In the genomic region with DNA sequence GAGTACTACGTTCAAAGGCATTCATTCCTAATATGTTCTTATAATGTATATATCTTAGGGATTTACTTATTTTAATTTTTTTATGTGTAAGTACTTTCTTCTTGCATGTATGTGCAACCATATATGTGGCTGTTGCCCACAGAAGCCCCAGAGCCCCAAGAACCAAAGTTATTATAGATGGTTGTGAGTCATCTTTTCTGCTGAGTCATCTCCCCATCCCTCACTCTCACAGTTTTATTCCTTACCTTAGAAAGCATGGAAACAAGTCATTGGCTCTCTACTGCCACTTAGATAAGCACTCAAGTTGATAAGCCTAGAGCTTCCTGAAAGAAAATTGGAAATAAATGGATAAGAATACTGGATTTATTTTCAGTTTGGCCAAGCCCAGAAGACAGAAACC, we compare ENCODE assay signal across 25 mouse cellular contexts. TPM values are rescaled to one million over a fixed set of nuclear protein-coding genes. Genes with fewer than 3 reads are reported as not detected.
"Had no signal": no experiment of that assay in that cellular context is flagged by ENCODE, and none has a peak within 500 bp of the region (broad histone marks: within the 10 kb centered on the region; RNA-seq: fewer than 3 reads in every experiment).

No protein-coding gene starts in this region.

- H3K36me3 ChIP-seq: limb, embryonic 10.5 days; limb, embryonic 13.5 days; liver, embryonic 12.5 days; liver, embryonic 15.5 days; lung, embryonic 15.5 days; midbrain, embryonic 10.5 days; midbrain, embryonic 13.5 days; neural tube, embryonic 13.5 days had no signal

- H3K27ac ChIP-seq: limb, embryonic 10.5 days; limb, embryonic 13.5 days; liver, embryonic 12.5 days; liver, embryonic 15.5 days; lung, embryonic 15.5 days; midbrain, embryonic 10.5 days; midbrain, embryonic 13.5 days; neural tube, embryonic 13.5 days had no signal

- H3K4me2 ChIP-seq: limb, embryonic 13.5 days; liver, embryonic 12.5 days; liver, embryonic 15.5 days; lung, embryonic 15.5 days; midbrain, embryonic 13.5 days; neural tube, embryonic 13.5 days had no signal

- DNase-seq: kidney, adult 2 months; kidney, postnatal 10 days; kidney, postnatal 36 days; liver; lung, adult 18-20 months; lung, postnatal 10 days; lung, postnatal 36 days; retina, postnatal 1 day; right cerebral cortex, postnatal 25 days; spleen, adult 18-20 months; thymus, adult 2 months; thymus, postnatal 14 days had no signal

- H3K27me3 ChIP-seq: limb, embryonic 13.5 days; liver, embryonic 12.5 days; liver, embryonic 15.5 days; lung, embryonic 15.5 days; megakaryocyte, embryonic 14.5 days; midbrain, embryonic 13.5 days; neural tube, embryonic 13.5 days had no signal

- H3K9ac ChIP-seq: limb, embryonic 13.5 days; liver, embryonic 12.5 days; liver, embryonic 15.5 days; lung, embryonic 15.5 days; midbrain, embryonic 13.5 days; neural tube, embryonic 13.5 days had no signal

- H3K4me1 ChIP-seq: limb, embryonic 10.5 days; limb, embryonic 13.5 days; liver, embryonic 12.5 days; liver, embryonic 15.5 days; megakaryocyte, embryonic 14.5 days; midbrain, embryonic 10.5 days; neural tube, embryonic 13.5 days had no signal

- ATAC-seq: liver, embryonic 12.5 days; midbrain, embryonic 13.5 days; midbrain, embryonic 16.5 days had no signal

- H3K4me3 ChIP-seq: limb, embryonic 10.5 days; limb, embryonic 13.5 days; liver, embryonic 12.5 days; liver, embryonic 15.5 days; lung, embryonic 15.5 days; megakaryocyte, embryonic 14.5 days; midbrain, embryonic 10.5 days; midbrain, embryonic 13.5 days; myocyte; neural tube, embryonic 13.5 days had no signal

- H3K9me3 ChIP-seq: limb, embryonic 10.5 days; limb, embryonic 13.5 days; liver, embryonic 12.5 days; liver, embryonic 15.5 days; lung, embryonic 15.5 days; megakaryocyte, embryonic 14.5 days; midbrain, embryonic 10.5 days; midbrain, embryonic 13.5 days; neural tube, embryonic 13.5 days had no signal

RNA-seq across cellular contexts. Expression of a gene that starts 40.0 kb away (rescaled TPM):
- total RNA-seq: monocyte, adult 5-6 weeks; neutrophil, adult 5-6 weeks had no signal
- polyA plus RNA-seq: myocyte had no signal
